Mouse (Mus musculus) spleen, postnatal 36 days (tissue): Measurements from ENCODE around the gene Vcp.

ENCODE experiments used
- DNase-seq, 2 experiments: peaks; one replicate each; pipeline ENCODE4 v3.0.0; 2022; ENCODE audit warnings: low spot score in 2 of 2, mixed read lengths in 1 of 2

Gene Vcp

DNA sequence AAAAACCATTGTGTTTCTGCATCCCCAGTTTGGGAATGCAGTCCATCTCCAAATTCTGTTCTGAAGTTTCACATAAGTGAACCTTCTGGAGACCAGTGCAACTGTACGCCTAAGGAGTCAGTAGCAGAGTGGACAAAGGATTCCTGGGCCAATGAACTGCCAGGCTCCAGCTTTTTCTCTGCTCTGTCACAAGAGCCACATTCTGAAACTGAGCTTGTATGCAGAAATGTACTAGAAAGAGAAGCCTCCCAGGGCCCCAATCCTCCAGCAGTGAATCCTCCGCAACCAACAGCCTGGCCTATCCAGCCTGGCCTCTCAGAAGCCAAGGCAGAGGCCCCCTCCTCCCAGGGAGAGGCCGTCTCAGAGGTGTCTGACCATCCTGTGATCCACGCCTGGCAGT is 27.4 kb downstream of the Vcp start:
- DNase-seq, result no peak

DNA sequence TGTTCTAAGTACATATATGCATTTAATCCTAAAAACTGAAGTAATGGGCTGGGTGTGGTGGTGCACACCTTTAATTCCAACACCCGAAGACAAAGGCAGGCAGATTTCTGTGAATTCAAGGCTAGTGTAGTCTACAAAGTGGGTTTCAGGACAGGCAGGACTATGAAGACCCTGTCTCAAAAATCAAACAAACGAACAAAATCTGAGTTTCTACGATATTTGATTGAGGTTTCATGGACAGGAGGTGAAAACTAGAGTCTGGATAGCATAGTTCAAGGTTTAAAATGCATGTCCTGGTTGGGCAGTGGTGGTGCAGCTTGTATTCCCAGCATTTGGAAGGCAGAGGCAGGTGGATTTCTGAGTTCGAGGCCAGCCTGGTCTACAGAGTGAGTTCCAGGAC is 31.0 kb downstream of the Vcp start, which contains the start of gene 1700022I11Rik:
TSS of gene 1700022I11Rik (plus strand) at position 301 of the 400 bp plus-strand sequence.
- no peak for DNase-seq

DNA sequence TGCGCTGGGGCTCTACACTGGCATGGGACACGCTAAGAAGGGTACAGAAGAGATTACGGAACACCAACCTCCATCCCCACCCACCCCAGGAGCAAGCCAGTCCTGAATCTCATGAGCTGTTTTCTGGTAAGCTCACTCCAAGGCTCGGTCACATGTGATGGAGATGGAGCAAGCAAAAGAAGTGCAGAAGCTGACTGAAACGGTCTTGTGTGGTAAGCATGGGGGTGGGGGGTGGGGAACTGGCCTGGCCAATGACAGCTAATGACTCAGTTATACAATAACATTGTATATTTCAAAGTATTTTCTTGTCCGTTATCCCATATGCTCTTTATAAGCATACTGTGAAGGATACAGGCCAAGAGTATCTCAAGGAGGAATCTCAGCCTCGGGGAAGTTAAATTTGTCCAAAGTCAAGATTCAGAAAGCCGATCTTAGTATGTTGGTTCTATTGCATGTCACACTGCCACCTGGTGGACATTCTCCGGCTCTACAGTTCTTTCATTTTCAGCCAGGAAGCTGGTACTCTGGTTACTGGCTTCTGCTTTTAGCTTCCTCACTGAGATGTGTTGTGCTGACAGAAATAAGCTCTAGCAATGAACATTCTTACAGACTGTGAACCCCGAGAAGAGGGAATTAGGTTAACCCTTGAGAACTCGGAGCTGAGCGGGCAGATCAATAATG is 35.1 kb downstream of the Vcp start:
- peak; percentile 43 to 62 for DNase-seq

DNA sequence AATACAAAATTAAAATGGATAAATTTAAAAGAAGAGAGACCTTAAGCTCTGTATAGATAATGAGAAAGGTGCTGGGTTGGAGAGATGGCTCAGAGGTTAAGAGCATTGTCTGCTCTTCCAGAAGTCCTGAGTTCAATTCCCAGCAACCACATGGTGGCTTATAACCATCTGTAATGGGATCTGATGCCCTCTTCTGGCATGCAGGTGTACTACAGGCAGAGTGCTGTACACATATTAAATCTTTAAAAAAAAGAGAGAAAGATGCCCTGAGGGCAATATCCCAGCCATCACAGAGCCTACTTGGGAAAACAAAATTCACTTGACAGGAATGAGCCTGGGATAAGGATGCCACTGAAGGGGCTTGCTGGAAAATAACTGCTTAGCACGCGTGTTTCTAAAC is 36.8 kb downstream of the Vcp start:
- no peak for DNase-seq

DNA sequence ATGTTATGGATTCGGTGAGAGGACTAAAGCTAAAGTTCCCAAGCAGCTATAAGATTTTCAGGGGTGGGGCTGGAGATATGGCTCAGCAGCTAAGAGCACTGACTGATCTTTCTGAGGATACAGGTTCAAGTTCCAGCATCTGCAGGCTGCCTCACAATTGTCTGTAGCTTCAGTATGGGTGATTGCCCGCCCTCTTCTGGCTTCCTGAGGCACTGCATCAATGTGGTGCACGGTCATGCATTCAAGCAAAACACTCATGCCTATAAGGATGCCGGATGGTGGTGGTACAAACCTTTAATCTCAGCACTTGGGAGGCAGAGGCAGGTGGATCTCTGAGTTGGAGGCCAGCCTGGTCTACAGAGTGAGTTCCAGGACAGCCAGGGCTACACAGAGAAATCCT is 38.7 kb downstream of the Vcp start:
- peak; percentile 31 to 53 for DNase-seq

DNA sequence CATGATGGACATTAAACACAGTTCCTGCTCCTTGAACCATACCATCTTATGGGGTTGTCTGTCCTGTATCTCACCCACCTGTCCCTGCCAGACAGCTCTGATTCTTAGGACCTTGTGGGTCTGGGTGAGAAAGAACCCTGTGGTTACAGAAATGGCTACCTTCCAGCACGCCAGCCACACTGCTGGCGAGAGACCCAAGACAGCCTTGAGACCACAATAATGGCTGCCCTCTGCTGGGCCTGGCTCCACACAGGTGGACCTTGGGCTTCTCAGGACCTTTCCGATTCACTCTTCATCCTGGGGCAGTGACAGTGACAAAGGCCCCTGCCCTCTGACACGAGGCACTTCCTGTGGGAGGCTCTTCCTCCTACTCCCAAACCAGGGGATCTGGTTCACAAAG is 40.9 kb downstream of the Vcp start:
- no peak for DNase-seq

DNA sequence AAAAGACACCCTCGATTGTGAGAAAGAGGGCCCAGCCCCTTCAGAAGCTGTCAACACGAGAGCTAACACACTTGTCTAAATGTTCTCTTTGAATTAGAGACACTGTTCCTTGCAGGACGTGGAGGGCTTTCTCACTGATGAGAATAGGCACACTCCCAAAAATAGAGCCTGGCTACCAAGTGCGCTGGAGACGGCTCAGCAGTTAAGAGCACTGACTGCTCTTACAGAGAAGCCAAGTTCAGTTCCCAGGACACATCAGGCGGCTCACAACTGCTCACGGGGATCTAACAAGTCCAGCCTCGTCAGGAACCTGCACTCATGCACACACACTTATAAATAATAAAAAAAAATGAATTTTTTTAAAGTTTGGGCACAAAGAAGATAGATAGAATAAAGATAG is 41.4 kb downstream of the Vcp start:
- no peak for DNase-seq

DNA sequence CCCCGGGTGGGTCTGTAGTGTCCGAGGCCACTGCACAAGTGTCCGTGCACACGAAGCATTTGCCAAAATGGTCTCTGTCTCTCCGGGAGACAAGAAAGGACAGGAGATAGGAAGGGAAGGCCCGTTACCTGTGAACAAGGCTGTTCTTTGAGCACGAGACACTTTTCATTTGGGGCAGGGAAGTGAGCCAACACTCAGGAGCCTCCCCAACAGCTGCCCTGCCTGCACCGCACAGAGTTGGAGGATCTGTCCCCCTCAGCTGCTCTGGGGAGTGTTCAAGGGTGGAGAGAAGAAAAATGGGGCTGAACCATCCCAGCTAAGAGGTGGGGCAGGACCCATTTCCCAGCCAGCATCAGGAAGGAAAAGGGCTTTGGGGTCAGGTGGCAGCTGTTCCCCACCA is 42.3 kb downstream of the Vcp start:
- no peak for DNase-seq

DNA sequence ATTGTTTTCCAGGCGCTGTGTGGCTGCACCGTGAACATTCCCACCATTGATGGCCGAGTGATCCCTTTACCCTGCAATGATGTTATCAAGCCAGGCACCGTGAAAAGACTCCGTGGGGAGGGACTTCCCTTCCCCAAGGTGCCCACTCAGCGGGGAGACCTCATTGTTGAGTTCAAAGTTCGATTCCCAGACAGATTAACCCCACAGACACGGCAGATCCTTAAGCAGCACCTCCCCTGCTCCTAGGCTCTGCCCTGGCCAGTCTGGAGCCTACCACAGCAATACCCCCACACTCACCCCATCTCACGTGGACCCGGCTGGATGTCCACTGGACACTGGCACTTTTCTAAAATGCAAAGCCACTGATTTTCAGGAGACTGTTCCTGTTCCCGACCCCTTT is 43.0 kb downstream of the Vcp start:
- DNase-seq, result no peak

DNA sequence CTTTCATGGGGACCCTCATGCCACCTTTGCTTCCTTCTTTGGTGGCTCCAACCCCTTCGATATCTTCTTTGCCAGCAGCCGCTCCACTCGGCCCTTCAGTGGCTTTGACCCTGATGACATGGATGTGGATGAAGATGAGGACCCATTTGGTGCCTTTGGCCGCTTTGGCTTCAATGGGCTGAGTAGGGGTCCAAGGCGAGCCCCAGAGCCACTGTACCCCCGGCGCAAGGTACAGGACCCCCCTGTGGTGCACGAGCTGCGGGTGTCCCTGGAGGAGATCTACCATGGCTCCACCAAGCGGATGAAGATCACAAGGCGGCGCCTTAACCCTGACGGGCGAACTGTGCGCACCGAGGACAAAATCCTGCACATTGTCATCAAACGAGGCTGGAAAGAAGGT is 43.7 kb downstream of the Vcp start:
- no peak for DNase-seq

DNA sequence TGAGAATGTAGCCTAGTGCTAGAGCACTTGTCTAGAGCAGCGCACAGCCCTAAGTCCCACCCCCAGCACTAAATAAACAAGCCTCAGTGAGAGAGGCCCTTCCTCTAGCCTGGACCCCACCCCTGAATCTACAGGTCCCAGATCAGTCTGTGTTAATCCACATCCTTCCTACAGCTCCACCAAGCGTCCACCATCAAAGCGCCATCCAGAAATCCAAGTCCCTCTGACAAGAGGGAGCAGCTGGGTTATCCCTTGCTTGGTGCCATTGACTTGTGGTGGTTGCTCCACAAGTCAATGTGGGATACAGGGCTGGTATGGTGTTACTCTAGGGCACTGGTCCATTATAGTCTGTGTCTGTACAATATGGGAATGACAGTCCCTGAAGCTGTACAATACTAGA is 45.1 kb downstream of the Vcp start:
- no peak for DNase-seq

DNA sequence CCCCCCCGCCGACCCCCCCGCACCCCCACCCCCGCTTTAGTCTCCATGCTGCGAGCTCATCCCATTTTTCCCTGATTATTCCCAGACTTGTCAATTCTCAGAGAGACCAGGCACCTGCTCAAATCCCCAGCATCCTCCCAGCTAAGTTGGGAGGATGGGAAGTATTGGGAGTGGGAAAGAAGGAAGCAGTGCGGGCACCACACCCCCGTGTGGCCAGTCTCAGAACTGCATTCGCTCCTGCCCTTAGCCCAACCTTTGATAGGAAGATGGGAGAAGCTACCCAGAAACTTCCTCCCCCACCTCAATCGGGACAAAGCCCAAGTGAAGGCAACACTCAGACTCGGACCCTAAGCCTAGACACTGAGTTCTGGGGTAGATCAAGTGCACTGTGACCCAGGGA is 46.0 kb downstream of the Vcp start:
- DNase-seq, result peak in 1 of 2 experiments; percentile 17

DNA sequence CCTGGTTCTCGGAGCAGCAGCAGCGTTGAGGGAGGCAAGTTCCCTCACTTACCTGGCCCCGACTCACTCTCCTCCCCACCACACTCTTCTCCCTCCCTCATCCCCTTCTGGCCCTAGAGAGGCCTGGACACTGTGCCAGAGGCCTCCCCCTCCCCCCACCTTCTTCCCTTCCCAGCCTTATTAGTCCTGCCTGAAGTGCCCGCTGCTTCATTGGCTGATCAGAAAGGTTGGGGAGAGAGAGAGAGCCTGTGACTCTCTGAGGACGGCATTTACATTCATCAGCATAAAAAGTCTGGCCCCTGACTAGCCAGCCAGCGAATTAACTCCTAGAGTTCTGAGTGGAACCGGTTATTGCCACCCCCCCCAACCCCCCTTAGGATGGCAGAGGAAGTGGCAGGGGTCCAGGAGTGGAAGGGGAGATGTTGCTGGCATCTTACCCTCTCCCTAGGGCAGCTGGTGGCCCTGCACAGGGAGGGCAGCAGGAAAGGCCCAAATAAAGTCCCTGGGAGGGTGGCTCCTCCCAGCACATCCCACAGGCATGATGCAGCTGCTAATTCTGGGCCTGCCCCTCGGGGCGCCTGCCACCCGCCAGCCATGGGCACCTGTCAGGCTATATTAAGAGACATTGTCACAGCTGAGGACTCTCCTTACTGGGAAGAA is 46.7 kb downstream of the Vcp start:
- no peak for DNase-seq

DNA sequence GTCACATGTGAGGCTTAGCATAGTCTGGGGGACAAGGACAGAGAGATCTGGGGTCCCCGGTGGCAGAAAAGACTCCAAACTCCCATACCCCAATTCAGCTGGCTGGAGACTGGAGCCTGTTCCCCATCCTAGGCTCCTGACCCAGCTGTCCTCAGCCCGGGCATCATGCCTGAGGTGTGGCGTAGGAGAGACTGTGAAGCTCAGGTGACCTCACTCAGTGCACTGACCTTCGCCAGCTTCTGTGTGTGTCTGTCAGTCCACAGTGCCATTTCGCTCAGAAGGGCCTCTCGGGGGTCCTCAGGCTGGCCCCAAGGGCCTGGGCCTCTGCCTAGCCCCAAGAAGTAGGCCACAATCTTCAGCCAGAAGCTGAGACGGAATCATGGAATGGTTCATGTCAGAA is 47.7 kb downstream of the Vcp start:
- DNase-seq, result no peak

DNA sequence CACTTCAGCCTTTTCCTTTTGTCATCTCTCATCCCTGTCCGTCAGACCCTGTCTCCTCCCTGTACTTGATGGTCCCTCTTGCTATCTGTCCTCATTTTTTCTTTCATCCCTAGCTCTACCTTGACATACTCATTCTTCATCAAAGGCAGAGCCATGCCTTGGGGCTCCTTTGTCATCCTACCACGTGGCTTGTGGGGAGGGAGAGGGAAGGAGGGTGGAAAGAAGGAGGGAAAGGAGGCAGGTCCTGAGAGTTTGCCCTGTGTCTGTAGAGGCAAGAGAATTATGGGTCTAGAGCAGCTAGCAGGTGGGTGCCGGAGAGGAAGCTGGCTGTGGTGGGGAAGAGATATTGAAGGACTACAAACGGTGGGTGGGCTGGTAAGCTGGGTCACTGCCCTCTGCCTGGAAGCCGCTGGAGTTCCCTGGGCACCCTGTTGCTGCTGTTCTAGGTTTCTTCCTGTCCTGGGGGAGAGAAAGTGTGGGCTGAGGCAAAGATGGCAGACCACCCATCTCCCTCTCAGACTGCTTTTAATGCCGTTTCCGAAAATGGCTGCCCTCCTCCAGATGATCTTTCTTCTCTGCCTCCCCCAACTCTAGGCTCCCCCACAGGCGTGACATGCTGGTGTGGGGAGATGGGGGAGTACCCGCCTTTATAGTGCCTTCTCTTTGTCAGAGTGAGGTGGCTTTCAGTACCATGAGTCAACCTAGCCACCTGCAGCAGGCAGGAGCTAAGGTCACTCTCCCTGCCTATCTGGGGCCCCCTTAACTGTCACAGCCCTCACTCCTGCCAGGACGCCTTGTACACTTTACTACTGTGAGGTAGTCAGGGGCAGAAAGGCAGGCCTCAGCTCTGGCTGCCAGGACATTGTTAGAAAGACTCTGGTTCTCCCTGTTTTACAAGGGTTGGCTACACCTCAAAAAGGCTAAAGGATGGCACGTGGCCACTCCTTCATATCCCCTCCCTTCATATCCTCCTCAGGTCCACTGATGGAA is 48.8 kb downstream of the Vcp start:
- no peak for DNase-seq

DNA sequence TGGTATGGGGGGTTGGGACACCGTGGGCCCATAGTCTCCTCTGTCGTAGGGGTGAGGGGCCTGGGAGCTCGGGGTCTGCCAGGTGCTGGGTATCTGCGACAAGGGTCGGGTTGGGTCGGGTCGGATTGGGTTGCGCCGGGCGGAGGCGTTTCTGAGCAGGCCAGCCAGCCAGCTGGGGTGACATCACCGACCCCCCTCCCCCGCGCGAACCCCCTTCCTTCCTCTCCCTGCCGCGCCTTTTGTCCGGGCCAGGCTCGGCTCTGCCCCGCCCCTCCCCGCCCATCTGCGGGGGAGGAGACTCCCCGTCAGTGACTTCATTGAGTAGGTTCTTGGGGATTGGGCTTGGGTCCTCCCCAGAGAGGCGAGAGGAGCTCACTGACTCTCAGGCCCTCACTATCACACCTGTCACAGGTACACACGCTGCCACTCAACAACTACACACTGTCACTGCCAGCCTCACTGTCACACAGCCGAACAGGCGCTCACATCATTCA is 50.2 kb downstream of the Vcp start:
- peak; percentile 88 to 90 for DNase-seq

DNA sequence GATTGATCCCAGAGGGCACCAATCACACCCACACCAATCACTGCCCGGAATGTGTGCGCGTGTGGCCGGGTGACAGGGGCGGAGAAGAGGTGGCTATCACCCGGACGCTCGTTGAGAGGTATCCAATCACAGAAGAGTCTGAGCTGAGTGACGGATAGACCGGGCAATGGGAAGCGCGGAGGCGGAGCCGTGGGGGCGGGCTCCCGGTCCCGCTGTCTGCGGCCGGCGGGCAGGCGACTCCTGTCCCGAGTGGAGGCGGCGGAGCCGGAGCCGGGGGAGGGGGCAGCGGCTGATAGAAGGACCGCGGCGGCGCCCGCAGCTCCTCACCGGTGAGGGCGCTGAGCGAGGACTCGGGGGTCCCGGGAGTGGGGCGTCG is 50.6 kb downstream of the Vcp start, which contains the start of gene Dnajb5:
TSS of gene Dnajb5 (plus strand) at position 139 of the 376 bp plus-strand sequence.
- DNase-seq, result peak; percentile 96

DNA sequence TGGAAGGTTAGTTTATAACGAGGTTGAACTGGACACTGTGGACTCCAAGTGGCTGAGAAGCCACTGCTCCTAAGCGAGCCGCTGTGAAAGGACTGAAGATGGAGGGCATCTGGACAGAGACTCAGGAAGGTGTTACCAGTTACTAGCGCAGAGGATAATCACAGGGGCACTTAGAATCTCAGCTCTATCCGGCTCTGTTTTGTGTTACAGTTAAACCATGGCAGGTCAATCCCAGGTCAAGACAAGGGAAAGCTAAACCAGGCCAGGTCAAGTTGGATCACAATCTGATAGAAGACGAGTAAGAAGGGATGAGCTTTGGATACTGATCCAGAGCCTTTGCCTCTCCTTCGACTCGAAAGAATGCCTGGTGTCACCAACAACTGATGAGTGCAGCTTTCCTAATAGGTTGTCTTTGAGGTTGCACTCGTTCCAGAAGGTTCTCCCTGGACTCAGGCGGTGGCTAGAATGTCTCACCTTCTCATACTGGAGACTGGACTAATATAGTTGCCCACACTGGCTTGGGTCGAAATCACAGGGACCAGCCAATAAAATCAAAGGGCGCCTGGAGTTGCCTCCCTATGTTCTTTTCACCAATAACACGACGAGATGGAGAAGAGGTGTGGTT is 51.1 kb downstream of the Vcp start:
- DNase-seq, result no peak

DNA sequence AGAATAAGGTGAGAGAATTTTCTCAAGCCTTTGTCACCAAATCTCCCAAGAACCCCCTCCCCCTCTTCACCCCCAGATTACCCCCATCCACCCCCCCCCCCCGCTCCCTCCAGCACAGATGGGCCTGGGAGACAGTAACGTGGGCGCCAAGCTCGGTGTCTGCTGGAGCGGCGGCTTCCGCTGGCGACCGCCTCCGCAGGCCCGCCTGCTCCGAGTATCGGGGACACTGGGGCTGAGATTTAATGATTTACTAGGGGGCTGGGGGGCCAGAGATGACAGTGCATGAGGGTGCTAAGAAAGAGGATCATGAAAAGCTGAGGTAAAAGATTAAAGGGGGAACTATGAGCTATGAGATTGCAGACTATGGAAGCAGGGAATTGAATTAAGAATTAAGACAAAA is 51.8 kb downstream of the Vcp start:
- no peak for DNase-seq

DNA sequence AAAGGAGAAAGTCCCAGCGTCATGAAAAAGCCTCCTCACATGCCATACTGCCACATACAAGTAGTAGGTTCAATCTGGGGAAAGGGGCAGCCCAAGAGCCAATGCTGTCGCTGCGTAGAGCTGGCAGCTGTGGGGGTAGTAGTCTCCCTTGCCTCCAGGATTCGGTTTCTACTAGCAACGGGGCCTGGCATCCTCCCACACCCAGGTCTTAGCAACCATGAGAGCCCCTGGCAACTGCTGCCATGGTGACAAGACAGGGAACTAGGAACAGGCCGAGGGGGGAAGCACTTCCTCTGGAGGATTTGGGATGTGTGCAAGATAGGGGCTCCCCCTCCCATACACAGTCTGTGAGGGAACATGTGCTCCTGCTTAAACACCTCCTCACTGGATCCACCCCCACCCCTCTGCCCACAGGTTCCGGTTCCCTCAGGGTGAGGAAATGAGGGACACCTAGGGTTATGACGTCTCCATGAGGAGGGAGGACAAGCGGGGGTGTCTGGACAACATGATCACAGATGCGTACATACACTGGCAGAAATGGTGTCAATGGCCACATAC is 53.5 kb downstream of the Vcp start:
- no peak for DNase-seq

DNA sequence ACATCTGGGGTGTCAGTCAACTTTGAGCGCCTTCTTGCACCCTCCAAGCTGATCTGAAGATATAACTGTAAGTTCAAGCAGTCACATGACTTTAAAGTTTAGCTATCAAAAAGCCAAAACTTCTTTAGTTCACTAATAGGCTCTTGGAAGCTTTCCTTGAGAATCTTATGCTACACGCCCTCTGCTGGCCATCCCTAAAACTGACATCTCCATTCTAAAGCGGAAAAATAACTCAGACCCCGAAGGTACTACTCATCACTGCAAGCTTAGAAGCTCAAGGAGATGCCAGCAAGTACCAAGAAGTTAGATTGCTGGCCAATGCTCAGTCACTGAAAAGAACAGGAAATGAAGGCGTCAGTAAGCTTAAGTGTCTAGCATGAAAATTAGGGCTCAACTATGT is 54.4 kb downstream of the Vcp start:
- no peak for DNase-seq
